Mouse (Mus musculus) forelimb bud, embryonic 11.5 days (tissue): Measurements from ENCODE around the gene Stpg3.
A peak's percentile ranks its signal among the peaks of the same experiment; 100 is the strongest.

Experiments
- DNase-seq: peaks from one replicate; pipeline ENCODE4 v3.0.0-alpha.2; 2012; ENCODE audit warnings: low read depth, low spot score

Gene Stpg3

DNA sequence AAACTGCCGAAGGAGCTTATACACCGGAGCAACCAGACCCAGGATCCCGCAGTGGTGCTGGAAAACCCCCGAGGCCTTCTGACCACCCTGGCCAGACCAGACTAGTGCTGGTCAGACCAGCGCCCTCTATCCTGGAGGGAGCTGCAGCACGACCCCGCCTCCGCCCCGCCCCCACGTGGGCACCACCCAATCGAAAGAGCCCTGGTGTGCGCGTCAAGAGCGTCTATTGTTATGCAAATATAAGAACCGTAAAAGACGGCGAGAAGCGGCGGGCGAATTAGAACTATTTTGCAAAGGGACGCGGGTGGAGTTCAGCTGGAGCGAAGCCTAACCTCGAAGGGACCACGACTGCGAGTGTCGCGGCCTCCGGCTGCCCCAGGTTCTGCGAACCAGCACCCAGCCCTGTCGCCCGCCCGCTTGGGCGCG lies 33.9 kb downstream of the Stpg3 start, which contains the start of gene Nrarp:
Nrarp (plus strand) TSS at position 281 of the 426 bp plus-strand sequence.
- peak; percentile 85 for DNase-seq

- DNase-seq, result peak; percentile 62
Measured at GRCm38 (mm10) chr2:25179566-25180217, 34.7 kb downstream of the Stpg3 start.

DNA sequence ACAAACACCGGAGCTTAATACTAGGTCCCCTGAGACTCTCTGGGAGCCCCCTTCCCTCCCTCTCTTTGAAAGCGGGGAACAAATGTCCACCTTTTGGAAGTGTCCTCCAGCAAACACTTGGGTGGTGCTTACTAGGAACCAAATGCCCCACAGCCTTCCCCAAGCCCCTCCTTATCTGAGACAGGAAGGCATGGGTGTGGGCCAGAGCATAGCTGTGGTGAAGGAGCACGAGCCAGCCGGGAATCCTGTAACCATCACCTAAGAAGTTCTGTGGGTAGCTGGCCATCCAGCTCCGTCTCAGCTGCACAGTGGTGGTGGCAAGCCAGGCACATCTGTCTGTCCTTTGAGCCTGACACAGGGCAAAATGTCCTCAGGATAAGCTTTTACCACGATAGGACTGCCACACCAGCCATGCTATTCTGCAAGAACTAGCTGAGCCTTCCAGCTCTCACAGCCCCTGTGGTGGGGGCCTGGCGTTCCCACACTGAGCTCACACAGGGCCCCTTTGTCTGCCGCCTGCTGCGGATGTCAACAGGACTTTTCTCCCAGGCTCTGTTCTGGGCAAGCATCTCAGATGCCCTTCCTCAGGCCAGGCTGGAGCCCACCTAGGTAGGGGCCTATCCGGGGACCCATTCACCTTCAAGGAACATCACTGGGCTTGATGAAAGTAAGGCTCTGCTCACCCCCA lies 36.0 kb downstream of the Stpg3 start:
- DNase-seq, result no peak

DNA sequence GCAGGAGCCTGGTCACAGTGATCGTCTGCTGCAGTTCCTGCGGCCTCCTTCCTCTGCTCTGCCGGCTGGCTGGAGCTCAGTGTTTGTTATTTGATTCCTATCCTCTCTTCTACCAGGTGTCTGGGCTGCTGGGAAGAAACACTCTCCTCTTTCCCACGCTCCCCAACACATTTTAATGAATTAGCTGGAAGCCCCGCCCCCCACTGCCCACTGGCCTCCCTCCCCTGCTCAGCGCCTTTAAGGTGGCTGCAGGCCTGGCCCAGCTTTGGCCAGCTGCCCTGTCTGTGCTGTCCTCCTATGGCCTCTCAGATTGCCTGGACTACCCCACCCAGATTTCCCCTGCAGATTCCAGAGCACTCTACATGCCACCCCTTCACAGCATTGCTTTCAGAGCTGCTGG lies 36.8 kb downstream of the Stpg3 start:
- peak; percentile 60 for DNase-seq

DNA sequence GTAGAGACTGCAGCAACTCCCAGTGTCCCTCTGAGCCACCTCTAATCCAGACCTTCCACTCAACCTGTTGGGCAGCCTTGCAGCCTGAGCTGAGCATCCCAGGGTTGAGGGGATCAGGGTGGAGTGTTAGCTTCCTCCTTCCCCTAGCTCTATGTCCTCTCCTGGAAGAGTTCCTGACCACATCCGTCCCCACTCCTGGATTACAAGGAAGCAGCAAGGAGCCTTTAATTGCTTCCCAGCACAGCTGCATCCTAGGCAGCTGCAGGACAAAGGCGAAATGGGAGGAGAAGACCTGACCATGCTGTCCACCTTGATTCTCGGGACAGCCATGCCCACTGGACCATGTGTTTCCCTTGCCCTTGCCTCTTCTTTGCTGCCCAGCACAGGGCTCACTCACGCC lies 37.4 kb downstream of the Stpg3 start:
- no peak for DNase-seq

DNA sequence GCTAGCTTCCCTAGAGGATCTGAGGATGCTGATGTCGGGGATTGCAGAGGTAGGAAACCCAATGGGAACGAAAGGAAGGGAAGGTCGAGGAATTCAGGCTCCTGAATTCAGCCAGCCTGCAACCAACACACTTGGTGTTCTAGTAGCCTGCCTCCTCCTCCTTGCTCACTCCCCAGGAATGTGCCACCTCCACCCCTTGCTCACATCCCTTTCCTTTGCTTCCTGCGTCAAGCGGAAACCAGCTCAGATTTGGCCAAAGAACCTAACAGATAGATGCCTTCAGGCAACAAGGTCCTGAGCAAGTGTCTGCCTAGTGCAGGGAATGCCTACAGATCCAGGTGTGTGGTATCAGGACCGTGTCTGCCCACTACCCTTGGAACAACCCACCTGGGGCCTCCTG lies 37.9 kb downstream of the Stpg3 start:
- no peak for DNase-seq

- DNase-seq, result no peak
Measured at GRCm38 (mm10) chr2:25175690-25176078, 38.8 kb downstream of the Stpg3 start.

GRCm38 (mm10) chr2:25174866-25175689 lies 39.4 kb downstream of the Stpg3 start:
- no peak for DNase-seq

DNA sequence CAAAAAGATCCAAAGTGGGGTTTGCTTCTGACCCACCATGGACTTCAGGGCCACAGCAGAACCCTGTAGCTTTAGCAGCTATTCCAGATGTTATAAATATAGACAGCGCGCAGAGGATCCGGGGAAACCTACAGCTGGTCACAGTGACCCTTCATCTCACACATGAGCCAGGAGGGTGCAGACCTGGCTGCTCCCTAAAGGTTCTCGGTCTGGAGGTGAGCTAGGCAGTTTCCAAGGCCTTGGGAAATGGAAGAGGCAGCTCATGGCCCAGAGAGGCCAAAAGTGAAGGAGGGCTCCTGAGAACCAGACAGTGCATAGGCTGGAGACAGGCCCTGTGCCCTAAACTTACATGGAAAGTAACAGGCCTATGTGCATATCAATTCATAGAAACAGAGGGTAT lies 40.6 kb downstream of the Stpg3 start:
- DNase-seq, result no peak

DNA sequence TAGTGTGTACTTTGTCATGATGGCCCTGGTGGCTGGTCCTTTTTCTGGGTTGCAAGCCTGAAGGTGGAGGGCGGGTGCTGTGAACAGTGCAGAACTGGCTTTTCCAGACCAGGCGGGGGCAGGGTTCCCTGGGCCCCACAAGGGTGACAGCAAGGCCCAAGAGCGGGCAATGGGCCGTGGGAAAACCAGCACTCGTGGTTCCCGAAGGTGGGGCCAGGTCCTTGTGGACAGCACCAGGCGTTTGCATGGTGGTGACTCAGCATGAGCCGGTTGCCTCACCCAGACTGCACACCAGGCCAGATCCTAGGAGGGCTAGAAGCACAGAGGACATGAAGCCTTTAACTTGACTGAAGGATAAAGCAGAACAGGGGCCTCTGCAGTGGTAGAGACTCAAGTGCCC lies 41.8 kb downstream of the Stpg3 start:
- DNase-seq, result no peak

GRCm38 (mm10) chr2:25171769-25172153 lies 42.7 kb downstream of the Stpg3 start:
- no peak for DNase-seq

DNA sequence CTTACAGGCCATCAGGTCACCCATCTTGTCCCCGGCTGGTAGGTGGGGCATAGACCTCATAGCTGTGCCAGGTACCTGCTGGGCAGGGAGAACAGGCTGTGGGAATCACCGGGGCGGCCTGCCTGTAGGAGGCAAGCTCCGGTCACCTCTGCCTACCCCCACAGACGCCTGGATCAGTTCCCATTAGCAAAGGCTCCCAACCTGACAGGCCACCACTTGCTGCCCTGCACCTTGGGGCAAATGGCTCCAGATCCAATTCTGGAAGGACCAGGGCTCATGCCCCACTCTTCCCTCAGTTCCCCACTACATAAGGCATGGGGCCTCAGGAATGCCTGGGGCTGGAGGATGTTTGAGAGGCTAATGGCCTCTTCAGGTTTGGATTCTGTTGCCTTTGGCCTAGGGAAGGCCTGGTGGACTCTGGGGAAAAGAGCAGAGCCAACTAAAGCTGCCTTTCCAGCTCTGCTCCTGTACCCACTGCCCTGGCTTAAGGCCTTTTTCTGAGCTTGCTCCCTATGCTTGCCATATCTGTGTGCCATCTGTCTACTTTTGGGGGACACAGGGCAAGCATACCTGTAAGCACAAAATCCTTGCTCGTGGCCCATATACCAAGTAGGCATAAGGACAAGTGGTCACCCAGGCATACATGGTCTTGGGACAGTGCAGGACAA lies 43.2 kb downstream of the Stpg3 start:
- no peak for DNase-seq

DNA sequence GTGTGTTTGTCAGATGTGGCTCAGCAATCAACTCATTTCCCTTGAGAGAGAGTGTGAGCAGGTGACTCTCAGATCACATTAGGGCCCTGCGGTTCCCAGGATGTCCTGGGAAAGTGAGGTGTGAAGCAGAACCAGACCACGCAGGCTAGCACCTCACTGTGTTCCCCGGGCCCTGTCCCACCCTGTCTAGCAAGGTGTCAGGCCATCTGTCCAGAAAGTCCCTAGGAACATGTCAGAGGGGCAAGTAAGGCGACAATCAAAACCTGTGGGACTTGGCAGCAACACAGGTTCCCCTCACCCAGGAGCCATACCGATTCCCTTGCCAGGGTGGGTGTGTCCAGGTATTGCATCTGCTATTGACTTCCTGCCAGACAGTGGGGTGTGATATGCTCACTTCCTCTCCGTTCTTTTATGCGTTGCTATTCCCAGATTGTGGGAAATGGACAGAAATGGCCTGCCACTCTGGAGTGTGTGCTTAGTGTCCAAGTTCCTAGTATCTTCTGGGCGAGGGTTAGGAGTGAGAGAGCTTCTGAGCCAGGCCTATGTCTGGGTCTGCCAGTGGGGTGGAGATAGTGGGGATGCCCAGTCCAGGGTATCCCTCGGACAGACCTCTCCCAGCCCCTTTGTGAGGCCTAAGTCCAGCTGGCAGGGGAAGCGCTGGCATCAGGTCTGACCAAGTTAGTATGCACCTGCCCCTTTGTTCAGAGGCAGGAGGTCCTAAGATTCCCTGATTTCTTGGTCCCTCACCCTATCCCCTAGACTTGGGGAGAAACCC lies 43.9 kb downstream of the Stpg3 start:
- DNase-seq, result no peak

GRCm38 (mm10) chr2:25169778-25170177 lies 44.7 kb downstream of the Stpg3 start:
- no peak for DNase-seq

DNA sequence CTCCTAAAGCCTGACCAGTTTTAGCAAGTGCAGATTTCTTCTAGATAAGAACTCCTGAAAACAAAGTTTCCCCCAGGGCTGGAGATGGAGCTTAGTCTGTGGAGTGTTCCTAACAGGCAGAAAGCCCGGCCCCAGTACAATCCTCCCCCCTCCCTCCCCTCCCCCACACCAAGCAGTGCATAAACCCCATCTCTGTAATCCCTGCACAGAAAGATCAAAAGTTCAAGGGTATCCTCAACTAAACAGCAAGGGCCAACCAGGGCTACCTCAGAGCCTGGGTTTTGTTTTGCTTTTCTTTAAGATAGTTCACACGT lies 45.8 kb downstream of the Stpg3 start:
- no peak for DNase-seq

DNA sequence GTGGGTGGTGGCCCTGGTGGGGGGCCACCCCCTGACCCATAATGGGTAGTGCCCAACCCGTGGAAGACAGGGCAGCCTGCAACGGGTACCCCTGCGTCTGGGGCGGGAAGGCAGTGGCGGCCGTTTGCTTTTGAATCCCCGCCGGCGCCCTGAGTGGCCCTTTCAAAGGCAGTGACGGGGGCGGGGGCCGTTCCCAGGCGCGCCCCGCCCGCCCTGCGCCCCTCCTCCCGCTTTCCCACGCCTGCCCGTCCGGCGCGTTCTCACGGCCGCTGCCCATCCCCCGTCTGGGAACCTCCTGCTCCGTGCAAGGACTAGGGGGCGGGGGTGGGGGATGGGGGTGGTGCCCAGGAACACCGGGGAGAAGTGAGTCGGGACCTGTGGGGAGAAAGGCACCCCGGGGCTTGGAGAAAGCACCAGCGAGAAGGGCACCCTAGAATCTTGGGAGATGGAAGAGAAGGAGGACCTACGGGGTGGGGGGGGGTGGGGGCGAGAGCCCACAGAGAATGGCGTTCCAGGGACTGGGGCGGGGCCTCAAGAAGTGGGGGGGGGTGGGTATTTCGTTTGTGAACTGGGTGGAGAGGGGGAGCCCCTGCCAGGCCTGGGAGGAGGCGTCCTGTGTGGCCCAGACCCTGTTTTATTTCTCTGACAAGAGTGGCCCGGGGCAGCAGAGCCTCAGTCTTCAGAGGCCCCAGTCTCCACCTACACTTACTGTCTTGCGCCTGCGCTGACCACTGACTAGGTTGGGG lies 46.3 kb downstream of the Stpg3 start:
- no peak for DNase-seq

DNA sequence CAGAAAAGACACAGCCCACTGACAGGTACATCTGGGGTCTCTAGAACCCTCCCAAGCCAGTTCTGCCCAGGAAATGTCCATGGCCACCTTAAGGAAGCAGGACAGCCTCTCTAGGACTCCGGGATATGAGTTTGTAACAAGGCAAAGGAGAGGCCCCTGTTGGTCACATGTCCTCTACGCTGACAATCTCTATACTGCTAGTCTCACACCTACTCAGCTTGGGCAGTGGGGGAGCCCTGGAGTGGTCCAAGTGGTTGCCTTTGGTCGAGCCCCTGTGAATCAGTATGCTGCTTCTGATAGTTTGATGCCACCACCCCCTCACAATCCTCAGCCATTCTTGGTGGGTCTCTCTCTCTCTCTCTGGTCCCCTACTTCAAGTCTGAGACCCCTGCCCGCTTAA lies 47.0 kb downstream of the Stpg3 start:
- no peak for DNase-seq
